Mouse (Mus musculus) cortical plate, adult 2 months (tissue): ENCODE data around the gene Ppm1l.

ENCODE experiments used
- CTCF ChIP-seq: fragments of 200-500 bp; IDR thresholded peaks from 2 replicates; pipeline ENCODE4 v1.5.1; 2011; ENCODE audit warnings: mild to moderate bottlenecking, control low read depth, low read length; ENCODE audit not compliant: insufficient read depth; ENCODE audit errors: extremely low read depth
- POLR2A ChIP-seq: fragments of 200-500 bp; IDR thresholded peaks from 2 replicates; pipeline ENCODE4 v1.6.1; 2011; ENCODE audit warnings: mild to moderate bottlenecking, low read length, control low read depth; ENCODE audit not compliant: insufficient read depth; ENCODE audit errors: extremely low read depth

GRCm38 (mm10) chr3:69461956-69462355, 145.3 kb downstream of the Ppm1l start:
- no peak for TF ChIP-seq CTCF
- no peak for TF ChIP-seq POLR2A
